Mouse (Mus musculus): ENCODE measurements at regions not wholly inside any gene's neighbourhood (a gene's known extent, or its start where the extent isn't known, plus 50 kb on each side); places are given as distances from the start of the nearest gene placed in this dataset.

GRCm38 (mm10) chr2:122863343-122863970 is 98.4 kb downstream of the Sqor start:
- no peak for DNase-seq (ENCODE audit: low spot score in 2 of 2)

GRCm38 (mm10) chr2:122863971-122864348 is 98.9 kb downstream of the Sqor start:
- DNase-seq (ENCODE audit: low spot score in 2 of 2) = no peak

GRCm38 (mm10) chr2:122887111-122887510 is 122.1 kb downstream of the Sqor start:
- DNase-seq (ENCODE audit: low spot score in 2 of 2) = no peak

- DNase-seq (ENCODE audit: low spot score in 2 of 2) = no peak
Measured at GRCm38 (mm10) chr2:122887526-122887925, 122.5 kb downstream of the Sqor start.

- no peak for DNase-seq (ENCODE audit: low spot score in 2 of 2)
Measured at GRCm38 (mm10) chr2:122905129-122906072, 140.4 kb downstream of the Sqor start.

GRCm38 (mm10) chr2:122916772-122917171 is 151.7 kb downstream of the Sqor start:
- peak; percentile 50 to 66 for DNase-seq (ENCODE audit: low spot score in 2 of 2)

GRCm38 (mm10) chr2:122937922-122938321 is 172.9 kb downstream of the Sqor start:
- peak; percentile 29 to 32 for DNase-seq (ENCODE audit: low spot score in 2 of 2)

GRCm38 (mm10) chr2:122944841-122945240 is 179.8 kb downstream of the Sqor start:
- no peak for DNase-seq (ENCODE audit: low spot score in 2 of 2)

GRCm38 (mm10) chr2:122945891-122946290 is 180.9 kb downstream of the Sqor start:
- DNase-seq (ENCODE audit: low spot score in 2 of 2) = no peak

GRCm38 (mm10) chr2:122949031-122949430 is 184.0 kb downstream of the Sqor start:
- DNase-seq (ENCODE audit: low spot score in 2 of 2) = no peak

GRCm38 (mm10) chr2:122961701-122962100 is 196.7 kb downstream of the Sqor start:
- DNase-seq (ENCODE audit: low spot score in 2 of 2) = no peak

- DNase-seq (ENCODE audit: low spot score in 2 of 2) = peak; percentile 53 to 77
Measured at GRCm38 (mm10) chr2:122968809-122969628, 204.0 kb downstream of the Sqor start.

Measured in right cerebral cortex, postnatal 10 days (tissue).